Mouse (Mus musculus): ENCODE measurements at regions not wholly inside any gene's neighbourhood (a gene's known extent, or its start where the extent isn't known, plus 50 kb on each side); places are given as distances from the start of the nearest gene placed in this dataset.

DNA sequence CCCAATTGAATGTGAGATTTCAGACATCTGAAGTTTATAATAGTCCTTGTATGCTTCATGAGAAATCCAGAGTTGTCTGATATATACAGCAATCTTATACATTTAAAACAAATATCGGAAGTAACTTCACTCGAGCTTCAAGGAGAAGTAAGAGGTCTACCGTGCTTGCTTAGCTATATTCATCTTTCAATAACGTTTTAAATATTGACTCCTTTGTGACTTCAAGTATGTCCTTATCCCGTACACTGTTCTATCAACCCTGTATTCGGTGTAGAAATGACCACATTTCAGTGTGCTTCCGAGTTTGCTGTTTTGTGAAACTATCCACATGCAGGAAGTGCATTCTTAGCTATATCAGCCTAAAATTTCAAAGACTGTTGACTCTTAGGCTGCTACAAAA is 427.8 kb upstream of the Tbc1d2b start:
- Histone ChIP-seq H3K9ac (ENCODE audit: low read depth, low read length) (no peak overlapping the region), H3K9me3 (ENCODE audit: control insufficient read depth, low read length) (no peaks in the 10 kb centered on the region), H3K27ac (ENCODE audit: low read depth, low read length) (no peak overlapping the region), H3K4me1 (ENCODE audit: control insufficient read depth, insufficient read depth, low read depth, low read length) (0 out of 2 replicates have a peak, but pooled peaks cover 5% of the 10 kb centered on the region), H3K36me3 (ENCODE audit: control insufficient read depth, insufficient read depth, low read length) (no peaks in the 10 kb centered on the region), H3K4me3 (ENCODE audit: low read length) (no peak overlapping the region), H3K4me2 (ENCODE audit: low read length) (no peak overlapping the region), H3K27me3 (replicated peaks; ENCODE audit: control insufficient read depth, insufficient read depth, low read length) (no peaks in the 10 kb centered on the region; the same call in 1 of the 2 replicates)
- ATAC-seq = no peak
- 71% methylated on average over 7 of the region's 7 CpGs for WGBS

DNA sequence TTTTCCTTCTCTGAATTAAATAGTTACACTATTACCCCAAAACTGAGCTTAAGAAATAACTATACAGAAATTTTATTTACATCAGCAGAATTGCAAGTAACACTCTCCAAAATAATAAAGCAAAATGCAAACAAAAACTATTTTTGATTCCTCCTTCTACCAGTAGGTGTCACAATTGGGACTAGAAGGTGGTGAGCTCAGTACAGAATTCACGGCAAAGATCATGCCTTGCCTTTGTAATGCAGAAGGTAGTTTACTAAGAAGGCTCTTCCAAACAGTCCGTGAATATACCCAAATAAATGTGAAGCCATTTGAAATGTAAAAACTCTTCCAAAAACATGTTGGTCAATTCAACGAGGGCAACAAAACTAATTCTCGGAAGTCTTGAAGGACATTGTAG is 428.5 kb upstream of the Tbc1d2b start:
- Histone ChIP-seq H3K9me3 (ENCODE audit: control insufficient read depth, low read length) (no peaks in the 10 kb centered on the region), H3K4me3 (ENCODE audit: low read length) (no peak overlapping the region), H3K4me2 (ENCODE audit: low read length) (no peak overlapping the region), H3K27me3 (replicated peaks; ENCODE audit: control insufficient read depth, insufficient read depth, low read length) (no peaks in the 10 kb centered on the region), H3K9ac (ENCODE audit: low read depth, low read length) (no peak overlapping the region), H3K4me1 (ENCODE audit: control insufficient read depth, insufficient read depth, low read depth, low read length) (0 out of 2 replicates have a peak, but pooled peaks cover 5% of the 10 kb centered on the region), H3K27ac (ENCODE audit: low read depth, low read length) (no peak overlapping the region), H3K36me3 (ENCODE audit: control insufficient read depth, insufficient read depth, low read length) (no peaks in the 10 kb centered on the region)
- WGBS = 28% methylated on average over 4 of the region's 4 CpGs
- no peak for ATAC-seq

DNA sequence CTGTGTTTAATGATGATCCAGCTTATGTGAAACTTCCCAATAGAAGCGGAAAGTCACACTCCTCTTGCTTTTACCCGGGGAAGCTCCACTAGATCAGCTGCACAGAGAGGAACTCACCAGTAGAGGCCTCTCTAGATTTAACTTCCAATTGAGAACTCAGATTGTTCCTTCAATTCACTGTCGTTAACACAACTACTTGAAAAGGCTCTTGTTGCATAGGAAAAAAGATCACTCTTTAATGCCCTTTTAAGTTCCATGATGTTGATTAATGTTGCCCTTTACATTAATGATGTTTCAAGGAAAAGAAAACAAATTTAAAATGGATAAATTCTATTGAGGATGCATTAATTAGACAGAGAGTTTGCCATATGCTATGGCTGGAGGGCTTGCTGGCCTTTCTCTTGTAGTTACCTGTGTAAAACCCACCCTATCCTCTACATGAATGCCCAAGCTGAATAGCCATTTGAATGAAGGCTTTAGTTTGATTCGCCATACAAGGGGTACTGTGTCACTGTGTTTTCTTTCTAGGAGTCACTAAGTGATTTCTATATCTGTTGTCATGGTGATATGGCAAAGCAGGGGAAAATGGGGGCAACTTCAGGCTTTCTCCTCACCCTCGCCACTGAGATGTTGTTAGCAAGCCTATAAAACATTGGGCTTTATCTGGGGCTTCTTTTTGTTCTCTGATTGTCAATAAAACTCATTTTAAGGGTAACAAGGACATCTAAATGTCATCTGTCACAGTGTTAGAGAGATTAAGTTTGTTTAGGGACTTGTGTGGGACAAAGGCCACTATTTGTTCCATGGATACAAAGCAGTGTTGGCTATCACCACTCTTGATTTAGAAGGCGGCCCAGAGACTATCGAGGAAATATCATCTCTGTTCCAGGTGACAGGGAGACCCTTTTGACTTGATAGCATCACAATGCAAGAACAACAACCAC is 429.9 kb upstream of the Tbc1d2b start:
- Histone ChIP-seq H3K27me3 (replicated peaks; ENCODE audit: control insufficient read depth, insufficient read depth, low read length) (no peaks in the 10 kb centered on the region), H3K4me3 (ENCODE audit: low read length) (no peak overlapping the region), H3K4me2 (ENCODE audit: low read length) (no peak overlapping the region; the same call in 1 of the 2 replicates), H3K9me3 (ENCODE audit: control insufficient read depth, low read length) (no peaks in the 10 kb centered on the region), H3K27ac (ENCODE audit: low read depth, low read length) (peak overlapping the region; percentile 73), H3K36me3 (ENCODE audit: control insufficient read depth, insufficient read depth, low read length) (no peaks in the 10 kb centered on the region), H3K9ac (ENCODE audit: low read depth, low read length) (no peak overlapping the region; the same call in 1 of the 2 replicates), H3K4me1 (ENCODE audit: control insufficient read depth, insufficient read depth, low read depth, low read length) (0 out of 2 replicates have a peak, but pooled peaks cover 5% of the 10 kb centered on the region)
- 16% methylated on average over 7 of the region's 7 CpGs for WGBS
- ATAC-seq = peak; percentile 82

DNA sequence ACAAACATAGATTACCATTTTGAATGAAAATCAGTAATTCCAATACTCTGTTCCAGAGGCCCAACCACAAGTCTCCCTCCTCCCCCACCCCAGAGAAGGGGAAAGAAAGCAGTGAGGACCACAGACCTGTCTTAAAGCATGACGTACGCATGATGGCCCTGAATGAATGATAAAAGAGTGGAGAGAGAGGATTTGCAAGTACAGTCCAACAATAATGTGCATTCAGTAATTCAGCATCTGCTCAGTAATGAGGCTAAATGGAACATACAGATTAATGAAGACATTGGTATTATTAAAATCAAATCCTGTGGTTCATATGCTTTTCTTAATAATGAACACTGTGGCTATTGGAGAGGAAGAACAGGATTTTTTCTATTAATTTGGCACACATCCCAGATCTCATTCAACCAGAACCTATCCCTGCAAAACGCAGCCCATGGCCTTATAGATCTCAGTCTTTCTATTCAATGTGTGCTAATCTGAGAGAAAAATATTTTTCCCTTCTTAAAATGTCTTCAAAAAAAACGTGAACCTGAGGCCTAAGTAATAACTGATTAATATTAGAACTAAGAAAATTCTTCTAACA is 430.7 kb upstream of the Tbc1d2b start:
- Histone ChIP-seq H3K36me3 (ENCODE audit: control insufficient read depth, insufficient read depth, low read length) (no peaks in the 10 kb centered on the region), H3K4me2 (ENCODE audit: low read length) (no peak overlapping the region; the same call in 1 of the 2 replicates), H3K9me3 (ENCODE audit: control insufficient read depth, low read length) (no peaks in the 10 kb centered on the region), H3K4me1 (ENCODE audit: control insufficient read depth, insufficient read depth, low read depth, low read length) (0 out of 2 replicates have a peak, but pooled peaks cover 5% of the 10 kb centered on the region), H3K9ac (ENCODE audit: low read depth, low read length) (no peak overlapping the region), H3K4me3 (ENCODE audit: low read length) (no peak overlapping the region), H3K27me3 (replicated peaks; ENCODE audit: control insufficient read depth, insufficient read depth, low read length) (no peaks in the 10 kb centered on the region), H3K27ac (ENCODE audit: low read depth, low read length) (peak overlapping the region; percentile 73)
- WGBS = 40% methylated on average over 4 of the region's 4 CpGs
- peak; percentile 65 for ATAC-seq

DNA sequence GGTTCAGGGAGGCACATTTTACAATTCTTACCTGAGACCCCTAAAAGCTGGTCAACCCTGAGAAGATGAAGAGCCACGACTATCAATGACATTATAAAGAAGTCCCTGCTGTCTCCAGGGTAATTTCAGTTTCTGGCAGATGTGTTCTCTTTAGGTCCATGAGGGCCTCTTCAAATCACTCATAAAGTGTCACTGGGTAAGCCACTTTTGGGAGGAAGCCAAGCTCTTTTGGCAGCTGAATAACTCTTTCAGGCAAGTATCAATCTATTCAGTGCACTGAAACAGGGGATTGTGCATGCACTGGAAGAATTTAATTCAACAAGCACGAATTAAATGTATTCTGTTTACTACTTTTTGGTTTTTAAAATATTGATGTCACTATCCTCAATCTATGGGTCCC is 443.1 kb upstream of the Tbc1d2b start:
- no peak overlapping the region for H3K9ac ChIP-seq (ENCODE audit: low read depth, low read length)
- H3K27me3 ChIP-seq (replicated peaks; ENCODE audit: control insufficient read depth, insufficient read depth, low read length) = no peaks in the 10 kb centered on the region
- no peak overlapping the region for H3K4me3 ChIP-seq (ENCODE audit: low read length)
- no peak overlapping the region for H3K4me2 ChIP-seq (ENCODE audit: low read length)
- no peak overlapping the region for H3K27ac ChIP-seq (ENCODE audit: low read depth, low read length)
- peak; percentile 27; the same call in 1 of the 2 replicates for ATAC-seq
- H3K36me3 ChIP-seq (ENCODE audit: control insufficient read depth, insufficient read depth, low read length) = no peaks in the 10 kb centered on the region
- H3K9me3 ChIP-seq (ENCODE audit: control insufficient read depth, low read length) = no peaks in the 10 kb centered on the region
- 27% methylated on average over 2 of the region's 2 CpGs for WGBS
- H3K4me1 ChIP-seq (ENCODE audit: control insufficient read depth, insufficient read depth, low read depth, low read length) = no peaks in the 10 kb centered on the region

DNA sequence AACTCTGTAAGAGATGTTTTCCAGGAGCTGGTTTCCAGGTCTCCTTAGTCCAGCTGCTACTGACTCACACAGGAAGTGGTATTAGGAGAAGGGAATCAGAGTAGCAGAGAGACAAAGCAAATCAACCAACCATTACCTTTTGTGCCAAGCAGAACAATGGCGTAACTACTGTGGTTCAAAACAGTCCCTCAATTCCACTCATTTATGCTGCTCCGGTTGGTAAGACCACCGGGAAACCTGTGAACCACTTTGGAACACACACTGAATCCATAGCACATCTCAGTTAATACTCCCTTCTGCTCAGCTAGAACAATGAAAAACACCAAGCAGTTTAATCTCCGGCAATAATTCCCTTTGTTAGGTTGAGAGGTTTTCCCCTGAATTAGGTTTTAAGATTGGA is 460.8 kb upstream of the Tbc1d2b start:
- no peaks in the 10 kb centered on the region for H3K36me3 ChIP-seq (ENCODE audit: control insufficient read depth, insufficient read depth, low read length)
- ATAC-seq = no peak

DNA sequence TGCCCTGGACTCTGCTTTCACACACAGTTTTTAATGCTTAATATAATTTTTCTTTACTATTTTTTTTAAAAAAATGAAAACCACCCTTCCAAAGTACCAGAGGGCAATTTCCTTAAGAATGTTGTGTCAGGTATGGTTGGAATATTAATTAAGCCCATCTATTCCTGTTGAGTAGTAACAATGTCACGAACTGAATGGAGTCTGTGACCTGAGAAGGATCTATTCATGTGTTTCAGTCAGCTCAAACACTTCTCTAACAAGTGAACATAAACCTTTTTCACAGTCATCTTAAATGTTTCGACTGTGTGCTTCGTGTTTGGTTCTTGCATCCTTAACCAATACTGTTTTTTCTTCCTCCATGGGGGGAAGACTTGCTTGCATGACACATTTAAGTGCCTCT is 486.6 kb upstream of the Tbc1d2b start:
- WGBS = 12% methylated on average over 3 of the region's 3 CpGs
- Histone ChIP-seq H3K36me3 (ENCODE audit: control insufficient read depth, insufficient read depth, low read length) (no peaks in the 10 kb centered on the region), H3K27me3 (replicated peaks; ENCODE audit: control insufficient read depth, insufficient read depth, low read length) (no peaks in the 10 kb centered on the region), H3K4me2 (ENCODE audit: low read length) (no peak overlapping the region), H3K4me1 (ENCODE audit: control insufficient read depth, insufficient read depth, low read depth, low read length) (no peaks in the 10 kb centered on the region), H3K9me3 (ENCODE audit: control insufficient read depth, low read length) (no peaks in the 10 kb centered on the region), H3K4me3 (ENCODE audit: low read length) (no peak overlapping the region), H3K27ac (ENCODE audit: low read depth, low read length) (no peak overlapping the region), H3K9ac (ENCODE audit: low read depth, low read length) (no peak overlapping the region)
- ATAC-seq = no peak

More for the DNA sequence above, 460.8 kb upstream of the Tbc1d2b start:
- Histone ChIP-seq H3K9me3 (ENCODE audit: control insufficient read depth, low read length) (no peaks in the 10 kb centered on the region), H3K27ac (ENCODE audit: low read depth, low read length) (no peak overlapping the region), H3K4me1 (ENCODE audit: control insufficient read depth, insufficient read depth, low read depth, low read length) (no peaks in the 10 kb centered on the region), H3K4me2 (ENCODE audit: low read length) (no peak overlapping the region), H3K9ac (ENCODE audit: low read depth, low read length) (no peak overlapping the region), H3K27me3 (replicated peaks; ENCODE audit: control insufficient read depth, insufficient read depth, low read length) (no peaks in the 10 kb centered on the region), H3K4me3 (ENCODE audit: low read length) (no peak overlapping the region)
- WGBS = 30% methylated on average over 4 of the region's 4 CpGs

DNA sequence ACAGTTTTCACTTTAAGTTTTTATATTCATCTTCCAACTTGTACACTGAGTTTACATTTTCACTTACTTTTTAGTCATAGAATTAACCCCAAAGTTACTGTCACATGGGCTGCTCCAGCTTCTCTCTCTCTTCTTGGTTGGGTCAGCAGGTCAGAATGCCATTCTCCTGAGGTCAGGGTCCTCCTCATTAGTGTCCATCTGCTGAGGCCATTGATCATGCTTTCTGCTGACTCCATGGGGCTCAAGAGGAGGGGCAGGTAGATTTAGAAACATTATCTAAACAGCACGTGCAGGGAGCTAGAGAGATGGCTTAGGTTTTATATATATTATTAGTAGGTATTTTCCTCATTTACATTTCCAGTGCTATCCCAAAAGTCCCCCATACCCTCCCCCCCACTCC is 503.7 kb upstream of the Tbc1d2b start:
- no peak for ATAC-seq
- Histone ChIP-seq H3K9me3 (ENCODE audit: control insufficient read depth, low read length) (no peaks in the 10 kb centered on the region), H3K27ac (ENCODE audit: low read depth, low read length) (no peak overlapping the region), H3K4me2 (ENCODE audit: low read length) (no peak overlapping the region), H3K9ac (ENCODE audit: low read depth, low read length) (no peak overlapping the region), H3K4me1 (ENCODE audit: control insufficient read depth, insufficient read depth, low read depth, low read length) (no peaks in the 10 kb centered on the region), H3K36me3 (ENCODE audit: control insufficient read depth, insufficient read depth, low read length) (no peaks in the 10 kb centered on the region), H3K4me3 (ENCODE audit: low read length) (no peak overlapping the region), H3K27me3 (replicated peaks; ENCODE audit: control insufficient read depth, insufficient read depth, low read length) (no peaks in the 10 kb centered on the region)
- WGBS = 24% methylated on average over 1 of the region's 1 CpGs

DNA sequence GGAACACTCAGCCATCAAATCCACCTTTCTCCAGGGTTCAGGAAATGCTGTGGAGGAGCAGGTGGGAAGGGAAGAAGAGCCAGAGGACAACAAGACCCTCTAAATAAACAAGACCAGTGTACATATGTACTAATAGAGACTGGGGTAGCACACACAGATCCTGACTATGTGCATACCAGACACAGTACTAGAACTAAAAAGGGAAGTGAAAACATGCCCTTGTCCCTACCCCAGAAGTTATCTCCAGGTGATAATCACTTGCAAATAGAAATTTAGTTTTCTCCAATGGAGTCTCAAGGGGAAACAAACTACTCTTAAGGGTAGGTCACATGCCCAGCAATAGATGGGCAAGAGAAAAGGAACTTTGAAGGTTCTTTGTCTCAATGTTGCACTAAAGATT is 518.9 kb upstream of the Tbc1d2b start:
- ATAC-seq = no peak
- no peak overlapping the region for H3K27ac ChIP-seq (ENCODE audit: low read depth, low read length)
- H3K27me3 ChIP-seq (replicated peaks; ENCODE audit: control insufficient read depth, insufficient read depth, low read length) = no peaks in the 10 kb centered on the region

More for the DNA sequence above, 518.9 kb upstream of the Tbc1d2b start:
- Histone ChIP-seq H3K4me3 (ENCODE audit: low read length) (no peak overlapping the region), H3K9me3 (ENCODE audit: control insufficient read depth, low read length) (no peaks in the 10 kb centered on the region), H3K4me2 (ENCODE audit: low read length) (no peak overlapping the region), H3K36me3 (ENCODE audit: control insufficient read depth, insufficient read depth, low read length) (no peaks in the 10 kb centered on the region), H3K4me1 (ENCODE audit: control insufficient read depth, insufficient read depth, low read depth, low read length) (no peaks in the 10 kb centered on the region), H3K9ac (ENCODE audit: low read depth, low read length) (no peak overlapping the region)

Measured in hindbrain, embryonic 16.5 days (tissue).